In the genomic region with DNA sequence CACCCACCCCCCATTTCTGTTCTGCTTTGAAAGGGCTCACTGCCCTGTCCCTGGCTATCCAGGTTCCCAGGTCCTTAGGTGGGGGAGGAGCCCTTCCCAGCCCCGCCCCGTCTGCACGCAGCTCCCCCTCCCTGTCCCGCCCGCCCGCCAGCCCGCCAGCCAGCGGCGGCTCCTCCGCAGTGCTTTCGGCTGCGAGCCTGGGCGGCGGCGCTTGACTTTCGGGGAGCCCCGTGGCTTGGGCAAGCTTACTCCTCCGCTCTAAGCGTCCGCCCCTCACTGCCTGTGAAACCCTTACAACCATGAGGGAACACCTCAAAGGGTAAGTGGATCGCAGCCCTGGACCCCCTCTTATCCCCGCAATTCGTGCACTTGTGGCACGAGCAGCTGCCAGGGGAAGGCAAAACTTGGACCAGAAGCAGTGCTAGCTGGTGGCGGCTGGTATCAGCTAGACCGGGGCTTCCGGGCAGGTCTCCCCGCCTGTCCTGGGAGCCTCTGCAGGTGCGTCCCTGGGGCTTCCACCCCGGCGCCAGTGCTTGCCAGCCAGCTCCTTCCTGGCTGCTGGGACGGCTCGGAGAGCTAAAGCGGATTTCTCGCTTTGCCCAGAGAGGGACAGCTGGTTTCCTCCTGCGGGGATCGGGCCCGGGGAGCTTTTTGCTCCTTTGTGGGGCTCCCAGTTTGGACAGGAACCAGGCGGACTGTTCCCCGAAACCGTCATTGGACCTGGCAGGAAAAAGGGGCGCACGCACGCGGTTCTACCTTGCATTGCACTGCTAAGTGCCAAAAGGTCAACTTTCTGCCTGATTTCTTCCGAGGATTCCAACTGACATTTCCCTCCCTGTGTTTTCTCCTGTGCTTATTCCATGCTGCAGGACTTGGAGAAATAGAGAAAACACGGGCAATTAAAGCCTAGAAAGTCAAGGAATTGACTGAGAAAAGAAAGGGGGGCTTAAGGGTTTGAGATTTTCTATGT, we compare ENCODE assay signal across 8 mouse cellular contexts.
A peak's percentile ranks its signal among the peaks of the same experiment; 100 is the strongest.
DNase-seq lines count a peak whose midpoint lies in the region; ATAC-seq and TF ChIP-seq lines count a peak whose summit lies in the region.

No protein-coding gene starts in this region.

- WGBS in intestine, embryonic 14.5 days, result 18% methylated on average over 42 of the region's 47 CpGs
- 13% methylated on average over 42 of the region's 47 CpGs for WGBS in limb, embryonic 10.5 days
- WGBS in midbrain, embryonic 10.5 days, result 16% methylated on average over 47 of the region's 47 CpGs
- WGBS in small intestine, adult 2 months, result 9% methylated on average over 47 of the region's 47 CpGs

- no peaks in the 10 kb centered on the region for H3K36me3 ChIP-seq in intestine, embryonic 14.5 days (ENCODE audit: control insufficient read depth, insufficient read depth, low read length)
- no peaks in the 10 kb centered on the region for H3K36me3 ChIP-seq in limb, embryonic 10.5 days
- no peaks in the 10 kb centered on the region for H3K36me3 ChIP-seq in midbrain, embryonic 10.5 days
- no peaks in the 10 kb centered on the region for H3K36me3 ChIP-seq in small intestine, adult 2 months (ENCODE audit: control insufficient read depth, insufficient read depth, low read length)

- H3K27ac ChIP-seq in intestine, embryonic 14.5 days (ENCODE audit: low read depth), result no peak overlapping the region
- peak overlapping the region; percentile 83 for H3K27ac ChIP-seq in limb, embryonic 10.5 days
- H3K27ac ChIP-seq in midbrain, embryonic 10.5 days (replicated peaks), result peak overlapping the region; percentile 81
- peak overlapping the region; percentile 77 for H3K27ac ChIP-seq in small intestine, adult 2 months (ENCODE audit: insufficient read depth, low read depth, low read length)

- peak; percentile 95 for ATAC-seq in intestine, embryonic 14.5 days (replicated peaks; ENCODE audit: low FRiP score, low TSS enrichment, low read depth)
- ATAC-seq in monocyte, adult 5-6 weeks (replicated peaks; ENCODE audit: insufficient number of reproducible peaks, low FRiP score, low TSS enrichment, poor library complexity, severe bottlenecking), result no peak

- no peaks in the 10 kb centered on the region for H3K4me1 ChIP-seq in intestine, embryonic 14.5 days (replicated peaks; ENCODE audit: control insufficient read depth, insufficient read depth, low read length)
- H3K4me1 ChIP-seq in limb, embryonic 10.5 days, result no peaks in the 10 kb centered on the region
- H3K4me1 ChIP-seq in midbrain, embryonic 10.5 days, result peaks cover 10% of the 10 kb centered on the region
- H3K4me1 ChIP-seq in small intestine, adult 2 months (ENCODE audit: control insufficient read depth, insufficient read depth, insufficient read length, low read length), result no peaks in the 10 kb centered on the region

- peak; percentile 79 for DNase-seq in adrenal gland, postnatal 14 days
- peak; percentile 52 for DNase-seq in embryo, embryonic 10.5 days (ENCODE audit: low spot score)
- DNase-seq in gastrocnemius, postnatal 4 days (ENCODE audit: low spot score in 2 of 2), result peak; percentile 42 to 55
- peak; percentile 78 for DNase-seq in intestine, embryonic 14.5 days (ENCODE audit: low spot score)
- peak; percentile 68 for DNase-seq in limb, embryonic 10.5 days (ENCODE audit: low spot score)
- peak; percentile 55 for DNase-seq in midbrain, embryonic 10.5 days (ENCODE audit: low spot score)

- peak overlapping the region; percentile 51 for H3K4me3 ChIP-seq in intestine, embryonic 14.5 days (ENCODE audit: low read depth, low read length)
- H3K4me3 ChIP-seq in limb, embryonic 10.5 days, result peak overlapping the region; percentile 61
- H3K4me3 ChIP-seq in midbrain, embryonic 10.5 days, result peak overlapping the region; percentile 64
- H3K4me3 ChIP-seq in small intestine, adult 2 months (ENCODE audit: low read depth, low read length), result peak overlapping the region; percentile 95

- TF ChIP-seq POLR2A in small intestine, adult 2 months (IDR thresholded peaks at IDR 0.05; ENCODE audit: low read depth, low read length), result peak; percentile 28; the same call in 1 of the 2 replicates

- peak overlapping the region; percentile 52 for H3K4me2 ChIP-seq in intestine, embryonic 14.5 days (ENCODE audit: low read length)

- no peaks in the 10 kb centered on the region for H3K9me3 ChIP-seq in intestine, embryonic 14.5 days (ENCODE audit: control insufficient read depth, low read length)
- H3K9me3 ChIP-seq in limb, embryonic 10.5 days (replicated peaks), result no peaks in the 10 kb centered on the region
- H3K9me3 ChIP-seq in midbrain, embryonic 10.5 days (replicated peaks), result no peaks in the 10 kb centered on the region

- H3K27me3 ChIP-seq in intestine, embryonic 14.5 days (replicated peaks; ENCODE audit: control insufficient read depth, insufficient read depth, low read length), result no peaks in the 10 kb centered on the region
- H3K27me3 ChIP-seq in limb, embryonic 10.5 days (ENCODE audit: low read depth, poor library complexity, severe bottlenecking), result peaks cover 47% of the 10 kb centered on the region
- peaks cover 62% of the 10 kb centered on the region for H3K27me3 ChIP-seq in midbrain, embryonic 10.5 days (ENCODE audit: low read depth, poor library complexity, severe bottlenecking)
- H3K27me3 ChIP-seq in small intestine, adult 2 months (ENCODE audit: control insufficient read depth, insufficient read depth, low read length), result no peaks in the 10 kb centered on the region

- no peak for TF ChIP-seq CTCF in small intestine, adult 2 months (IDR thresholded peaks at IDR 0.05; ENCODE audit: extremely low read depth, insufficient read length, insufficient replicate concordance, low read depth, low read length)

- peak overlapping the region; percentile 47 for H3K9ac ChIP-seq in intestine, embryonic 14.5 days (ENCODE audit: low read length)
